Mouse (Mus musculus) gastrocnemius, postnatal 36 days (tissue): ENCODE measurements around the gene Cep57l1. TPM values are rescaled to one million over a fixed set of nuclear protein-coding genes. Genes with fewer than 3 reads are reported as not detected.

Experiments used
- DNase-seq, 2 experiments: peaks; one replicate each; pipeline ENCODE4 v3.0.0; 2022
- intact Hi-C: fragments of 180-260 bp; cut with DNase I; formaldehyde crosslinking; loops from one replicate; pipeline ENCODE4 v1.15.1; 2025
- total RNA-seq, 2 experiments: library from RNA; stranded (reverse); gene quantifications; 2 replicates each; pipeline ENCODE4 v1.2.3; 2021

Gene Cep57l1
- total RNA-seq, 2 experiments from 2014 or later: 2.0 to 2.9 TPM

- intact Hi-C loops: no loop called here
- no peak for DNase-seq
These were observed 57.7 kb downstream of the Cep57l1 start for GRCm38 (mm10) chr10:41751867-41752480.

GRCm38 (mm10) chr10:41749306-41749705, 60.4 kb downstream of the Cep57l1 start:
- intact Hi-C loops: no loop called here
- DNase-seq: no peak

- no peak for DNase-seq
- intact Hi-C loops: no loop called here
These were observed 63.1 kb downstream of the Cep57l1 start for GRCm38 (mm10) chr10:41746554-41746953.

DNA sequence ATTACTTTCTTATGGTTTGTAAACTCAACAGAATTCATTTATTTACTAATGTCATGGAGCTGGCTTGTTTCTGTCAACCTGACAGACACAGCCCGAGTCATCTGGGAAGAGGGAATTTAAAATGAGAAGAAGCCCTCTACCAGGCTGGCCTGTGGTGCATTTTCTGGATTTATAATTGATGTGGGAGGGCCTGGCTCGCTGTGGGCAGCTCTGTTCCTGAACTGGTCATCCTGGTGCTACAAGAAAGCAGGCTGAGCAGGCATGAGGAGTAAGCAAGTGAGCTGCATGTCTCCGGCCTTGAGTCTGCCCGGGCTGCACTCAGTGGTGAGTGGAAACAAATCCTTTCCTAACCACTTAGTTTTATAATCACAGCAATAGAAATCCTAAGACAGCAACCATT, 65.7 kb downstream of the Cep57l1 start:
- intact Hi-C loops: no loop called here
- DNase-seq: no peak

GRCm38 (mm10) chr10:41740221-41740620, 69.5 kb downstream of the Cep57l1 start:
- no peak for DNase-seq
- intact Hi-C loops: no loop called here

- DNase-seq: no peak
- intact Hi-C loops: no loop called here
These were observed 72.4 kb downstream of the Cep57l1 start for GRCm38 (mm10) chr10:41737245-41737644.

GRCm38 (mm10) chr10:41735398-41735797, 74.3 kb downstream of the Cep57l1 start:
- DNase-seq: no peak
- intact Hi-C loops: no loop called here

DNA sequence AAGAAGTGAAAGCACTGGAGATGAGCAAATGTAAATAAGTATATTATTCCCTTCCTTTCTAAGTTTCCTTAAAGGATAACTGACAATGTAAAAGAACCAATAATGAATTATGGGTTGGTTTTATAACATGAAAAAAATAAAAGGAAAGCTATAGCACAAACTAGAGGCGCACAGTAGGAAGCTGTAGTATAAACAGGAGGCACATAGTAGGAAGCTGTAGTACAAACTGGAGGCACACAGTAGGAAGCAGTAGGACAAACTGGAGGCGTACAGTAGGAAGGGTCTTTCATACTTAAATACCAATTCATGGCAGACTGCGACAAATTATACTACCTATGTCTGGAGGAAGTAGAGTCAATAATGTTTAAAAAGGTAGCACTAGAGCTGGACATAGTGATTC, 76.5 kb downstream of the Cep57l1 start:
- no peak for DNase-seq
- intact Hi-C loops: no loop called here

GRCm38 (mm10) chr10:41731932-41732331, 77.7 kb downstream of the Cep57l1 start:
- intact Hi-C loops: no loop called here
- DNase-seq: no peak

GRCm38 (mm10) chr10:41730746-41731145, 78.9 kb downstream of the Cep57l1 start:
- no peak for DNase-seq
- intact Hi-C loops: no loop called here

DNA sequence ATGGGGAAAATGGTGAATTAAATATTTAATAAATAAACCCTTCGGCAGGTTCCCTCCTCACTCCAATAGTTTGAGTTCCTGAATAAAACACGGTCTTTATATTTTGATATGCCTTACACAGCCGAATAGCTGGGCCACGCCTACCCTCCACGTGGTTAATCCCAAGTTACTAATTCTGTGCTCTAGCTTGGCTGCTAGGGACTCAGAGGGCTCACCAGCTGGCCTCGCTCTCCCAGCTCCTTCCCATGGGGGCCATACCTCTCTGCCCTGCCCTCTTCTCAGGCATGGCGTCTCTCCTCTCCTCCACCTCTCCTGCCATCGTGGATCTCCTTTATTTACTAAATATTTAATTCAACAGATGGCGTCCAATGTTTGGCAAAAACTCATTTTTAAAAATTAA, 83.5 kb downstream of the Cep57l1 start:
- intact Hi-C loops: no loop called here
- DNase-seq: no peak

GRCm38 (mm10) chr10:41719587-41719986, 90.1 kb downstream of the Cep57l1 start:
- intact Hi-C loops: no loop called here
- no peak for DNase-seq

DNA sequence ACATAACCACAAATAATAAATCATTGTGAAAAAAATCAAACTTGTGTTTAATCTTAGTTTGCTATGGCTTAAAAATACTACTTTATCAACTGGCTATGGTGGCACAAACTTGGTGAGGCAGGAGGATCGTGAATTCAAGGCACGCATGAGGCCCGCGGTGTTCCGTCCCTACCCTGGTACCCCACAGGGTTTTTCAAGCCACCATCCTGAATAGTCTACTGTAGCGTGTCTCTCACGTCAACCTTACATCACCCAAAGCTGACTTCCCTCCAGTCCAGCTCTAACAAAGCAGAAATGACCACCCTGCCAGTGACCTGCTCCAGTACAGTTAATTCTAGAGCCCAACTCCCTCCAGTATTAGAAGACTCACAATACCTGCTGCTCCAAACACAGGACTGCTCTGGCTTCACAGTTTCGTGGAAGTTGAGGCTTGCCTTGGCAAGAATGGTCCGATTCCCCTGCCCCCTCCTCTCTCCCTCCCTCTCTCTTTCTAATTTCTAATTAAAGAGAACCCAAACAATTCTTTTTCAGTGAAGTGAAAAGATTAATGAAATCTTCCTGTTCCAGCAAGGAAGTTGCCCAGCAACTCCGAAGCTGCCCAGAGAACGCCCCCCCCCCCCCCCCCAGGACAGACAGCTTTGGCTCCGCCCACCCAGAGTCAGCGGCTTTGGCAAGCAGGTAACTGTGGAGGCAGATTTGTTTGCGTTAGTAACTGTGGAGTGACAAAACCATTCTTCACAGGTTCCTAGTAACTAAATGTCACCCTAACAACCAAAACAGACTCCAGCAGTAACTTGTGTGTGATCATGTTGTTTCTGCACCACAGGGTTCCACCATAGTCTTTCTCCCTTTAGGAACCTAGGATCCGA, 93.4 kb downstream of the Cep57l1 start, which contains the start of gene Ccdc162:
Gene Ccdc162, minus strand, starts transcription at position 606 of the 869 bp plus-strand sequence.
- intact Hi-C loops: no loop called here
- no peak for DNase-seq

DNA sequence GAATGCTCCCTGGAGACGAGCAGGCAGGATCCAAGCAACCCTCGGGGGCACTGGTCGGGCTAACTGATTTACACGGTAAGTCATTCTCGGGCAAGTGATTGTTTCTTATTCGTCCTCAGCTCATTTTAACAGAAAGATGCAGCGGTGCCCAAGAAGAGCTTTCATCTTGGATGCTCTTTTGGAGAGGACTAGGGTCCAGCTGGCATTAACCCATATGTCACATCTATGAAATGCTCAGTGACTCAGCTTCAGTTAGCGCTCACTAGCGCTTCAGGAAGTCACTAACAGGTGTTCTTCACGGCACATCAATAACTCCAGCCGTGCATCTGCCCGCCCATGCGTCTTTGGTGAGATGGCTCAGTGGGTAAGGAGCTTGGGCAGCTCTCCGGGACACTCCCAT, 94.1 kb downstream of the Cep57l1 start:
- no peak for DNase-seq
- intact Hi-C loops: no loop called here

- intact Hi-C loops: no loop called here
- no peak for DNase-seq
These were observed 98.2 kb downstream of the Cep57l1 start for GRCm38 (mm10) chr10:41711467-41711866.

DNA sequence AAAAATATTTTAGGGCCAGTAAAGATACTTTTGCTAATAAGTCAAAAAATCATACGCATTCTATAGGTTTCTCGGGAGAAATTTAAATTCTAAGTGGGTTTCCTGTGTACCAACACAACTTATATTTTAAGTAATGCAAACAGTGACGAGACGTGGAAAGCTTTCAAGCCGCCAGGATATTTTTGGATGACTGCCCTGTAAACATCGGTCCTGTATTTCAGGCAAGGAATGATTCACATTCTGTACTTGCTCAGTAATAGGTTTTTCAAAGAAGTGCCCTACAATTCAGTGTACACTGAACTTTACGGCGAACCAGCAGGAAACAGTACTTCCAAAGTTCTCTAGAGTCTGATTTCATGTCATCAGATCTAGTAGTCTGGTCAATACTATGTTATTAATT, 98.9 kb downstream of the Cep57l1 start:
- intact Hi-C loops: no loop called here

DNA sequence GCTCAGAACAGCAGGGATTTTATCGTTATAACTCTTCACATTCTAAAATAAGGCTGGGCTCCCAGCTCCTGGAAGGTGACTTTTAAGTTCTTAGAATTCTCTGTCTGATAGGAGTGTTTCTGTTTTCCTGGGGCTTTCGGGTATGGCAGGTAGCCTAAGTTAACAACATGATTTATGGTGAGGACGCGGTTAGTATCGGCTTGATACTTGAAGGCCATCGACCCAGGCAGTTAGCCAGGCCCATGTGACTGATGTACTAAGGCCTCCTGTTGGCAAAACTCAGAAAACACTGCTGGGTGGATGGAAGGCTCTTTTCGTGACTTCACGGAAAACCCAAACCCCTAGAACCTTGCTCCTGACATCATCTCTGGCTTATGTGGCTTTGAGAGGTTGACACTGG, 100.3 kb downstream of the Cep57l1 start:
- DNase-seq: no peak
- intact Hi-C loops: no loop called here

More for the DNA sequence above, 98.9 kb downstream of the Cep57l1 start:
- DNase-seq: no peak

GRCm38 (mm10) chr10:41699669-41700068, 110.0 kb downstream of the Cep57l1 start:
- intact Hi-C loops: no loop called here
- no peak for DNase-seq

DNA sequence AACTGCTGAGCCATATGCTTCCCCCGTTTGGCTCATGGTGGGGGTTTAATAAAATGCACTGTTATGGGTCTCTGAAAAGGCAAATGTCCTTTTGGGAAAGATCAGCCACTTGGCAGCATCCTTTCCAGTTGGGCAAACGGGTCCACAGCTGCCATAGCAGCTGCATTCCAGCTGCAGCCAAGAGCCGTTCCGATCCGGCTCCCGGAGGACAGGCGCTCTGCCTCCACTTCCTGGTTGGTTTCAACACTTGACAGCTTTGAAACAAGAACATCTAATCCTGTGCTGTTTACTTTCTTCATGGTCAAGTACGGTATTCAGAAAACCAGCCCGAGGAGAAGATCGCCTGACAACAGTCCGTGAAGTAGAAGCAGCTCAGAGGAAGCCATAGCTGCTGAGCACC, 112.6 kb downstream of the Cep57l1 start:
- DNase-seq: no peak
- intact Hi-C loops: no loop called here

DNA sequence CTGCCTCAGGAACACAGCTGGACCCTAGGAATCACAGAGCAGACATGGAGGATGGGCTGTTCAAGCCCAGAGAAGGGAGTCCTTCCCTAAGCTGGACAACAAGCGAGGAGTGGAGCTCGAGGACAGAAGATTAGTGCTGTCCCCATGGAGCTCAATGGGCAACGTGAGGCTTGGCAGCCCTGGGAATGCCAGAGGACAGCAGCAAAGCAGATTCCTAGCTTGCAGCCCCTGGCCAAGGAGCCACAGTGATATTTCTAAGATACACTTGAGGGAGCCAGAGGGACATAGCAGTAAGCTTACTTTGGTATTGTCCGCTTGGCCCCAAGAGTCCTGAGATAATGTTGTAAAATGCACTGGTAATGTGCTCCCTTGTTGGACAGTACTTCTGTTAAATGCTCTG, 118.7 kb downstream of the Cep57l1 start:
- DNase-seq: no peak
- intact Hi-C loops: no loop called here

GRCm38 (mm10) chr10:41689941-41690887, 119.5 kb downstream of the Cep57l1 start:
- DNase-seq: peak in 1 of 2 experiments; percentile 42
- intact Hi-C loops: loop anchor here (10.0 kb wide), 2 partner anchors 255 to 385 kb away; partner anchors contain the start of genes Ak9 and Fig4
